Mouse (Mus musculus) R1 (cell line): ENCODE measurements around the gene Dlg2.

Experiments used
- DNase-seq: peaks from one replicate; pipeline ENCODE4 v3.0.0-alpha.2; 2018; ENCODE audit warnings: low read depth, low spot score

Dlg2 gene

DNA sequence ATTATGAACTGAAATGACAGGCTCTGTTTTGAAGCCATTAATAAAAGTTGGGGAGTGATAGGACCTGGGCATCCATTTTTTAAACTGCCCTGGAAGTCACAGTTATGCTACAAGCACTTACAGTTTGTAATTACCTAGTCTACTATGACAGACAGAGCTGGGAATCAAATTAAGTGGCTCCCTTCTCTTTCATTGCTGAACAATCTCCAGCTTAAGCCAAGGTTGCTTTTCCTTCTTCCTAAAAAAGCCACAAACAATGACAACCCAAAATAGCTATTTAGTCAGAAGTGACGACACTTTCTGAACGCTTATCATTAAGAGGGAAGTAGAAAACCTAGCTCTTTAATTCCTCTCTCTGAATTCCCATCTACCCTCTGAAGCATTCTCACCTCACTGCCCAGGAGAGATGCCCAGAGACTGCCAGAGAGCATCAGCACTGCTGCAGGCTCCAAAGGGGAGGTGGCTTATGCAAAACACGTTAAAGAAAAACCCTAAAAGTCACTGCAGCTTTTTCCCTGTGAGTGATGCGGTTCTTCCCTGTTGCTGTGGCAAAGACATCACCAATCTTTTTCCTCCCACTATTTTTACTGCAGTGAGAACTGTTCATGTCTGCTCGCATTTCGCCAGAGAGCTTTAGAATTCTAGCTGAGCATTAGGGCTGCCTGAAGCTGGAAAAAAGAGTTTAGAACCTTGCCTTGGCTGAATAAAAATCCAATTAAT lies 612.9 kb downstream of the Dlg2 start:
- no peak for DNase-seq

- DNase-seq, result no peak
These were observed 613.9 kb downstream of the Dlg2 start for GRCm38 (mm10) chr7:91090317-91090829.

DNA sequence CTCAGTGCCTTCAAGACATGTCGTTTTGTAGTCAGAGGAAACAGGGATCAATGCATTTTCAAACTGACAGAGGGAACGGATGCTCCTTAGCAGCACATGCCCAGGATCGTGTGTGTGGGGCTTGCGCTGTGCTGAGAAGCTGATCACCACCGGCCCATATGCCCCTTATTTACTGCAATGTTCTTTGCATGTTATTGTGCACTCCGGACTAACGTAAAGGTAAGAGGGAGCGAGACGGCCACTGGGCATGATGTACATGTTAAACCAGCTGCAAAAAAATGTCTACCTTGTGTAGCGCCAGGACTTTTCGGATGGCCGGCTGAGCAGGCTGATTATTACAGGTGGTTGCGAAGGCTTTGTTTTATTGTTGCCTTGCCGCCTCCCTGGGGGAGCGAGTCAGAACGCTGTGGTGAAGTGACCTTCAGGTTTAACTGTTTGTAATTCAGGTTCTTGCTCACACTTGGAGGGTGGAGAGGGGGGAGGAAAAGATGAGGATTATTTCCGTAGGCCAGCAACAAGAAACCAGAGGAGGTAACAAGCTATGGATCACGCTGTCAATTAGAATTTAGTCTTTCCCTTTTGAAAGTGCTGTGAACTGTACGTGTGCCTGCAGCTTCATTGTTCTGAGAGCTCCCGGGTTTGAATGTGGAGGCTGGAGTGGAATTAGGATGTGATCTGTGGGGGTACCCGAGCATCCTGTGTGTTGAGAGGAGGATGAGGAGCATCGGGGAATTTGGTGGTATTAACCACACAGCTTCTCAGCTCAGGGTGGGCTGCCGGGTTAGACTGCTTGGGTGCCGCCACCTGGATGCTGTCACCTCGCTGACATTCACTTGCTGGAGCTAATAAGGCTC lies 614.6 kb downstream of the Dlg2 start:
- peak; percentile 40 for DNase-seq

GRCm38 (mm10) chr7:91096467-91096866 lies 620.0 kb downstream of the Dlg2 start:
- no peak for DNase-seq

- no peak for DNase-seq
These were observed 622.0 kb downstream of the Dlg2 start for GRCm38 (mm10) chr7:91098521-91098920.

- DNase-seq, result no peak
These were observed 633.1 kb downstream of the Dlg2 start for GRCm38 (mm10) chr7:91109575-91109974.

GRCm38 (mm10) chr7:91132128-91132527 lies 655.7 kb downstream of the Dlg2 start:
- no peak for DNase-seq

GRCm38 (mm10) chr7:91154096-91154495 lies 677.6 kb downstream of the Dlg2 start:
- DNase-seq, result no peak

- DNase-seq, result no peak
These were observed 682.7 kb downstream of the Dlg2 start for GRCm38 (mm10) chr7:91159144-91159543.

GRCm38 (mm10) chr7:91161643-91162175 lies 685.2 kb downstream of the Dlg2 start:
- no peak for DNase-seq

DNA sequence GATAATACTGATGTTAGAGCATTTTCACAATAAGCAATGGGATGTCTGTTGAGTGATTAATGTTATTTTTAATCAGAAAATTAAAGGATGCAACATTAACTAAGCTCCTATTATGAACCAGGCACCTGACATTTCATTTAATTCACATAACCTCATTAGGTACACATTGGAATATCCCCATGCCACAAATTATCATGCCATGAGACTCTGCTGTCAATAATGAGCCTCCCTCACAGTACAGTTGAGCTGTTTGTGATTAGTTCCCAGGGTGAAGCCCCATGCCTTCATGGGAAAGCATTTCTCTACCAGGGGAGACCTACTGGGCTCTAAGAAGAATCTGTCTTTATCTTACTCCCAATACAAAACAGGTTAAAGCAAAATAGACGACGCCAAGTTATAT lies 697.1 kb downstream of the Dlg2 start:
- DNase-seq, result no peak

GRCm38 (mm10) chr7:91188211-91188610 lies 711.7 kb downstream of the Dlg2 start:
- DNase-seq, result no peak

DNA sequence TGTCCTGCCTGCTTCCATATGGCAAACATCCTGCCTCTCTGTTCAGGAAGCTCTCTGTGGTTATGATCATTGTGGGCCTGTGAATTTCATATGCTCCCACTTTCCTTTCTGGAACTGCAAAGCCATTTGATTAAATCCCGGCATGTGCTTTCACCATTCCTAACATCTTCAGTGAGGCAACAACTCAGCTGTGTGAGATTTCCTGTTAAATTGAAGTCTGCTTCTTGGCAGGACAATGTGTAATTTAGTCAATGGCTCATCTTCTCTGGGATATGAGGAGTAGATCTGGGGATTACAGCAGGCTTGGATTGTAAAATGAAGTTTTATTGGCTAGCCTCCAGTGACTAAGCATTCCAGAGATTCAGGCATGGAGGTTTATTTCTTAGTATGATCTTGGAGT lies 722.9 kb downstream of the Dlg2 start:
- DNase-seq, result no peak

DNA sequence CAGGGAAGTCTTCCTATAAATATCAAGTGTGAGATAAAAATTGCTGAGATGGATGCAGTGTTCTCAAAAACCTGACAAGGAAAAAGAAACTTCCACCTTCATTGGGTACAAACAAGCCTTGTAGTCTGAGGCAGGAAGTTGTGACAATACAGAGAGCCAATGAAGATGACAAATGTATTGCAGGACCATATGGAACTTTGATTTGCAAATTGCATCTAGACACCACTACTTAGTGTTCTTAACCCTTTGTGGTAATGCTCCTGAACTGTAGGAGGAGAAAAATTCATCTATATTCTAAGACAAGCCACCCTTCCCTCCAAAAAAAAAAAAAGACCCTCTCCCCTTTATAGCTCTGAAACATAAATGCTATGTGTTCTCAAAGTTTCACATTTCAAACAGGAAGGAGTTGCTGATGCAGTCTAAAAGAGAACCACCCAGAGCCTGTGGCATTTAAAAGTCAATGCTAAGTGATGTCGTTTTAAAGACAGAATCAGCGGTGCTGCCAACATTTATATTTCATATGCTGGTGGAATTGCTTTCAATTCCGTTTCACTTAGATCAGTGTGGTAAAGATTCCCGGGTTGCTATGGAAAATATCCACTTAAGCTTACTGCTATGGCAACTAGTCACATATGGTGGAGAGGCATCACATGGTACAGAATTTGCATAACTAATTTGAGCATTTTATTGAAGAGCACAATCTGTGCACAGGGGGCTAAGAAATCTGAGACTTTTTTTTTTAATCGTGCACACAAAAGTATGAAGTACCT lies 731.8 kb downstream of the Dlg2 start:
- no peak for DNase-seq

GRCm38 (mm10) chr7:91208973-91209372 lies 732.5 kb downstream of the Dlg2 start:
- DNase-seq, result no peak

- DNase-seq, result no peak
These were observed 735.8 kb downstream of the Dlg2 start for GRCm38 (mm10) chr7:91212236-91212635.

DNA sequence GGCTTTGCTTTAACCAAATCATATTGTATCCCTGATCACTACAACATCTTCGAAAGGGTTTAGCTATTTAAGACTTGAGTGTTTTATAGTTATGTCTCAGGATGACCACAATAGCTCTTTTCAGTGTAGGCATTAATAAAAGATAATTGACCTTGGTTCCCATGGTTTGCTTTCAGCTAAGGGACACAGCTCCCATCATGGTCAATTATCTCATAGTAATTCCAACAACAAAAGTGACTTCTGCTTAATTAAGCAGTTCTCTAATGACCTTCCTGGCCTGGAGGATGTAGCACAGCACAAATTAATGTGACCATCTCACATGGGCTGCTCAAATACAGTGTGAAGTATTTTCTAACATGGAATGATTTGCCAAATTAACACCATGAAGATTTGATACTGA lies 738.4 kb downstream of the Dlg2 start:
- no peak for DNase-seq

- DNase-seq, result no peak
These were observed 742.0 kb downstream of the Dlg2 start for GRCm38 (mm10) chr7:91218321-91218987.

- DNase-seq, result peak; percentile 63
These were observed 750.0 kb downstream of the Dlg2 start for GRCm38 (mm10) chr7:91226442-91226841.

- no peak for DNase-seq
These were observed 765.2 kb downstream of the Dlg2 start for GRCm38 (mm10) chr7:91241718-91242117.

GRCm38 (mm10) chr7:91261672-91262030 lies 785.2 kb downstream of the Dlg2 start:
- DNase-seq, result no peak
